Mouse (Mus musculus): ENCODE measurements around the gene Gpr156. TPM values are rescaled to one million over a fixed set of nuclear protein-coding genes. Genes with fewer than 3 reads are reported as not detected.

Gpr156 gene
- polyA plus RNA-seq, 1 experiment: 0.03 TPM

DNA sequence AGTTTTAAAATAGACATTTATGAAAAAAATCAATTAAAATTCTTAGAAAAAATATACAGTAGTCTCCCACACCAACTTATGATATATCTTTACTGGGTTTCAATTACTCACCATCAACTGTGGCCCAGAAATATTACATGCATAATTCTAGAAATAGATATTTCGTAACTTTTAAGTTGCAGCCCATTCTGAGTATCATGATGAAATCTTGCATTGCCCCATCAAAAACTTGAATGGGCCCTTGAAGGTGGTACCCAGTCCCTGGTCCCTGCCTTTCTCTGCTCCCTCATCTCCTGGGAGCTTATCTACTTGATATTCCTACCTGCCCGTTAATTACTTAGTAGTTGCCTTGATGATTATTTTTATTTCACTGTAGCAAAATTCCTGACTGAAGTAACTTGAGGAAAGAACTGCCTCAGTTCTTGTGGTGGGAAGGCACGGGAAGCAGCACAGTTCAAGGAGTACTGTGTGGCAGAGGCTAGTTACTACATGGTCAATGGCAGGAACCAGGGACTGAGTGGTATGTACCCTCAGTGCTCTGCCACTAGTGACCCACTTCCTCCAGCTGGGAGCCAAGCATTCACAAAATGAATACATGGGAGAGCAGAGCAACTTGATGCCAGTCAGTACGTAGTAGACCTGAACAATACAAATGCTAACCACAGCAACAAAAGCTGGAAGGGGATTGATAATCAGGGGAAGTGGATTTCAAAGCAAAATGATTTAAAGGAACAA, 41.6 kb upstream of the Gpr156 start:
- Histone ChIP-seq H3K4me1 (ENCODE audit: control insufficient read depth, insufficient read depth, insufficient read length, low read length) (peaks cover 7% of the 10 kb centered on the region), H3K36me3 (ENCODE audit: control insufficient read depth, insufficient read depth, low read length) (peaks cover 13% of the 10 kb centered on the region), H3K27ac (ENCODE audit: insufficient read depth, low read depth, low read length) (no peak overlapping the region), H3K27me3 (ENCODE audit: control insufficient read depth, insufficient read depth, low read length) (no peaks in the 10 kb centered on the region), H3K4me3 (ENCODE audit: low read depth, low read length) (no peak overlapping the region)
- TF ChIP-seq POLR2A (IDR thresholded peaks at IDR 0.05; ENCODE audit: low read depth, low read length): no peak
- no peak for TF ChIP-seq CTCF (IDR thresholded peaks at IDR 0.05; ENCODE audit: extremely low read depth, insufficient read length, insufficient replicate concordance, low read depth, low read length)
- 69% methylated on average over 4 of the region's 4 CpGs for WGBS

DNA sequence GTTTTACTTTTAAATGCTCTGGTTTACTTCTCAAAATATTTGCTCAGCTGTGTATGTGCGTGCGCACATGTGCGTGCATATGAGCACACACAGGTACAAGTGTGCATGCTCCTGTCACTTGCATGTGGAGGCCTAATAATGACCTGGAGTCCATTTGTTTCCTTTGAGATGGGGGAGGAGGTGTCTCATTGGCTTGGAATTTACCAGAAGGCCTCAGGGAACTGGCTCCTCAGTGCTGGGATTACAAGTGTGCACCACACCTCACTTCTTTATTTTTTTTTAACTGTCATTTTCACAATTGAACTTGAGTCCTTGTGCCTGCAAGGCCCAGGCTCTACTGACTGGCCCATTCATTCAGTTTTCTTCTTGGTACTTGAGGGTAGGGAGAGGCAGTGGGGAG, 38.9 kb upstream of the Gpr156 start:
- Histone ChIP-seq H3K36me3 (ENCODE audit: control insufficient read depth, insufficient read depth, low read length) (peaks cover 30% of the 10 kb centered on the region), H3K27me3 (ENCODE audit: control insufficient read depth, insufficient read depth, low read length) (no peaks in the 10 kb centered on the region), H3K27ac (ENCODE audit: insufficient read depth, low read depth, low read length) (no peak overlapping the region), H3K4me1 (ENCODE audit: control insufficient read depth, insufficient read depth, insufficient read length, low read length) (0 out of 2 replicates have a peak, but pooled peaks cover 2% of the 10 kb centered on the region), H3K4me3 (ENCODE audit: low read depth, low read length) (no peak overlapping the region)
- WGBS: over 99% methylated on average over 3 of the region's 3 CpGs
- no peak for TF ChIP-seq CTCF (IDR thresholded peaks at IDR 0.05; ENCODE audit: extremely low read depth, insufficient read length, insufficient replicate concordance, low read depth, low read length)
- no peak for TF ChIP-seq POLR2A (IDR thresholded peaks at IDR 0.05; ENCODE audit: low read depth, low read length)

GRCm38 (mm10) chr16:37878951-37879505, 37.3 kb upstream of the Gpr156 start:
- 81% methylated on average over 7 of the region's 7 CpGs for WGBS

DNA sequence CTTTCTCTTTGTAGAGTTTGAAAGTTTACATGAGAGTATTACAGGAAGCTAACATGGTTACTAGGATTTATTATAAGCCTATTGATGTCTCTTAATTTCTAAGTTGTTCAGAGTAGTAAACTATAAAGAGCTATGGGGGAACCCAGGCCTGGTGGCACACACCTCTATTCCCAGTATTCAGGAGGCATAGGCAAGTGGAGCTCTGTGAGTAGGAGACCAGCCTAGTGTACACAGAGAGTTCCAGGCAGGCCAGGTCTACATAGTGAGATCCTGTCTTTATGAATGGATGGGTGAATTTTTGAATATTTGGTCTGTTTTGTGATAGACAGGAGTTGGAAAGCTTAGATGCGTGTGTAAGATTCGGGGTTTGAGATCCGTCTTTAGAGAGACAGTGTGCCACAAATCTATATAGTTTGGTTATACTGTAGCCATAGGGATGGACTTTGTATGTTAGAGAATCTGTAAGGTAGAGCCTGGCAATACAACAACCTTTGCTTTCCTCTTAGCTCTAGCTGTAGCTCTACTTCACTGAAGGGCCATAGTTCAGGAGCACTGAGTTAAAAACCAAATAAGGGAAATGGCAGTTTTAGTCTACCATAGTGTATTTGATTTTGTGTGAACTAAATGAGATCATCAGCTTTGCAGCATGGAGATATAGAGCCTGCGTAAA, 36.4 kb upstream of the Gpr156 start:
- TF ChIP-seq CTCF (IDR thresholded peaks at IDR 0.05; ENCODE audit: extremely low read depth, insufficient read length, insufficient replicate concordance, low read depth, low read length): no peak
- no peak for TF ChIP-seq POLR2A (IDR thresholded peaks at IDR 0.05; ENCODE audit: low read depth, low read length)
- Histone ChIP-seq H3K4me3 (ENCODE audit: low read depth, low read length) (no peak overlapping the region), H3K27ac (ENCODE audit: insufficient read depth, low read depth, low read length) (no peak overlapping the region), H3K27me3 (ENCODE audit: control insufficient read depth, insufficient read depth, low read length) (no peaks in the 10 kb centered on the region), H3K36me3 (ENCODE audit: control insufficient read depth, insufficient read depth, low read length) (peaks cover 40% of the 10 kb centered on the region), H3K4me1 (ENCODE audit: control insufficient read depth, insufficient read depth, insufficient read length, low read length) (0 out of 2 replicates have a peak, but pooled peaks cover 2% of the 10 kb centered on the region)
- WGBS: 78% methylated on average over 4 of the region's 4 CpGs

More at GRCm38 (mm10) chr16:37878951-37879505, 37.3 kb upstream of the Gpr156 start:
- no peak overlapping the region for H3K4me3 ChIP-seq (ENCODE audit: low read depth, low read length)
- no peak overlapping the region for H3K27ac ChIP-seq (ENCODE audit: insufficient read depth, low read depth, low read length)
- H3K36me3 ChIP-seq (ENCODE audit: control insufficient read depth, insufficient read depth, low read length): peaks cover 40% of the 10 kb centered on the region
- no peaks in the 10 kb centered on the region for H3K27me3 ChIP-seq (ENCODE audit: control insufficient read depth, insufficient read depth, low read length)
- no peak for TF ChIP-seq POLR2A (IDR thresholded peaks at IDR 0.05; ENCODE audit: low read depth, low read length)
- no peak for TF ChIP-seq CTCF (IDR thresholded peaks at IDR 0.05; ENCODE audit: extremely low read depth, insufficient read length, insufficient replicate concordance, low read depth, low read length)
- 0 out of 2 replicates have a peak, but pooled peaks cover 2% of the 10 kb centered on the region for H3K4me1 ChIP-seq (ENCODE audit: control insufficient read depth, insufficient read depth, insufficient read length, low read length)

GRCm38 (mm10) chr16:37881168-37881567, 35.1 kb upstream of the Gpr156 start:
- TF ChIP-seq POLR2A (IDR thresholded peaks at IDR 0.05; ENCODE audit: low read depth, low read length) (no peak), CTCF (IDR thresholded peaks at IDR 0.05; ENCODE audit: extremely low read depth, insufficient read length, insufficient replicate concordance, low read depth, low read length) (no peak)
- Histone ChIP-seq H3K4me3 (ENCODE audit: low read depth, low read length) (no peak overlapping the region), H3K27me3 (ENCODE audit: control insufficient read depth, insufficient read depth, low read length) (no peaks in the 10 kb centered on the region), H3K36me3 (ENCODE audit: control insufficient read depth, insufficient read depth, low read length) (peaks cover 40% of the 10 kb centered on the region), H3K27ac (ENCODE audit: insufficient read depth, low read depth, low read length) (no peak overlapping the region), H3K4me1 (ENCODE audit: control insufficient read depth, insufficient read depth, insufficient read length, low read length) (0 out of 2 replicates have a peak, but pooled peaks cover 2% of the 10 kb centered on the region)
- 79% methylated on average over 2 of the region's 2 CpGs for WGBS

GRCm38 (mm10) chr16:37888986-37889385, 27.3 kb upstream of the Gpr156 start:
- Histone ChIP-seq H3K27ac (ENCODE audit: insufficient read depth, low read depth, low read length) (no peak overlapping the region), H3K36me3 (ENCODE audit: control insufficient read depth, insufficient read depth, low read length) (peaks cover 2% of the 10 kb centered on the region; the same call in 1 of the 2 replicates), H3K27me3 (ENCODE audit: control insufficient read depth, insufficient read depth, low read length) (no peaks in the 10 kb centered on the region), H3K4me3 (ENCODE audit: low read depth, low read length) (no peak overlapping the region), H3K4me1 (ENCODE audit: control insufficient read depth, insufficient read depth, insufficient read length, low read length) (no peaks in the 10 kb centered on the region)
- 90% methylated on average over 3 of the region's 3 CpGs for WGBS
- no peak for TF ChIP-seq POLR2A (IDR thresholded peaks at IDR 0.05; ENCODE audit: low read depth, low read length)

- H3K4me3 ChIP-seq (ENCODE audit: low read depth, low read length): no peak overlapping the region
Measured at GRCm38 (mm10) chr16:37892667-37893066, 23.6 kb upstream of the Gpr156 start.

More at GRCm38 (mm10) chr16:37892667-37893066, 23.6 kb upstream of the Gpr156 start:
- Histone ChIP-seq H3K36me3 (ENCODE audit: control insufficient read depth, insufficient read depth, low read length) (peaks cover 2% of the 10 kb centered on the region; the same call in 1 of the 2 replicates), H3K27ac (ENCODE audit: insufficient read depth, low read depth, low read length) (no peak overlapping the region), H3K4me1 (ENCODE audit: control insufficient read depth, insufficient read depth, insufficient read length, low read length) (no peaks in the 10 kb centered on the region), H3K27me3 (ENCODE audit: control insufficient read depth, insufficient read depth, low read length) (no peaks in the 10 kb centered on the region)
- 77% methylated on average over 2 of the region's 2 CpGs for WGBS
- no peak for TF ChIP-seq CTCF (IDR thresholded peaks at IDR 0.05; ENCODE audit: extremely low read depth, insufficient read length, insufficient replicate concordance, low read depth, low read length)
- no peak for TF ChIP-seq POLR2A (IDR thresholded peaks at IDR 0.05; ENCODE audit: low read depth, low read length)

All from small intestine, adult 2 months (tissue).